Mouse (Mus musculus) lung, postnatal 0 days (tissue): ENCODE results near the gene Zfp503. TPM values are rescaled to one million over a fixed set of nuclear protein-coding genes. Genes with fewer than 3 reads are reported as not detected.

Experiments
- ATAC-seq: fragments of 200-750 bp; cut with Nextera tagmentation; 2 replicates; pipeline ENCODE4 v1.8.0; 2017; ENCODE audit warnings: moderate library complexity
- DNase-seq: peaks from one replicate; pipeline ENCODE4 v3.0.0-alpha.2; 2016; ENCODE audit warnings: low spot score
- H3K27ac ChIP-seq: fragments of 300-500 bp; sonication (generic); 2 replicates; pipeline ENCODE4 v1.5.1; 2014; ENCODE audit warnings: antibody characterized with exemption, mild to moderate bottlenecking, low read length, mixed read lengths
- H3K27me3 ChIP-seq: fragments of 300-500 bp; sonication (generic); replicated peaks from 2 replicates; pipeline ENCODE4 v1.6.1; 2014; ENCODE audit warnings: low read length, mixed read lengths; ENCODE audit not compliant: insufficient read depth
- H3K36me3 ChIP-seq: fragments of 300-500 bp; sonication (generic); 2 replicates; pipeline ENCODE4 v1.6.1; 2014; ENCODE audit warnings: low read length, mixed read lengths; ENCODE audit not compliant: insufficient read depth
- H3K4me1 ChIP-seq: fragments of 300-500 bp; sonication (generic); 2 replicates; pipeline ENCODE4 v1.6.1; 2014; ENCODE audit warnings: antibody characterized with exemption, low read depth, low read length, mixed read lengths; ENCODE audit not compliant: insufficient read depth
- H3K4me2 ChIP-seq: fragments of 300-500 bp; sonication (generic); replicated peaks from 2 replicates; pipeline ENCODE4 v1.6.1; 2014; ENCODE audit warnings: low read depth, mild to moderate bottlenecking, low read length, moderate library complexity, mixed read lengths
- H3K4me3 ChIP-seq: fragments of 300-500 bp; sonication (generic); 2 replicates; pipeline ENCODE4 v1.5.1; 2014; ENCODE audit warnings: low read depth, low read length
- H3K9ac ChIP-seq: fragments of 300-500 bp; sonication (generic); replicated peaks from 2 replicates; pipeline ENCODE4 v1.6.1; 2014; ENCODE audit warnings: low read depth, mild to moderate bottlenecking
- H3K9me3 ChIP-seq: fragments of 300-500 bp; sonication (generic); 2 replicates; pipeline ENCODE4 v1.6.1; 2016; ENCODE audit warnings: low read length, mixed read lengths
- CTCF ChIP-seq: IDR thresholded peaks from 2 replicates; pipeline ENCODE4 v1.5.1; 2016; ENCODE audit warnings: antibody characterized with exemption, mild to moderate bottlenecking
- EP300 ChIP-seq: IDR thresholded peaks from 2 replicates; pipeline ENCODE4 v1.6.1; 2016; ENCODE audit warnings: antibody characterized with exemption, mild to moderate bottlenecking, control low read depth
- WGBS: fragments of 180-500 bp; shearing (Covaris S2); extraction: QIAGEN DNeasy Blood & Tissue Kit; methylation state at CpG from one replicate; pipeline ENCODE4 v1.1.7; 2014; 5-methylcytosine and 5-hydroxymethylcytosine counted together
- microRNA-seq: library from miRNA; unstranded; fragments of <30 nt; microRNA quantifications from one replicate; pipeline ENCODE4, GENCODE M21; 2016
- polyA plus RNA-seq: library from polyadenylated mRNA; unstranded; fragments of >200 nt; fragmentation: Nextera tagmentation; extraction: Ambion mirVana; gene quantifications from 2 replicates; pipeline ENCODE4 v1.2.1, GENCODE M21; 2015

Gene Zfp503
- polyA plus RNA-seq, 1 experiment from 2014 or later = 16.7 TPM

- ATAC-seq (no peak), DNase-seq (no peak)
- H3K9me3 ChIP-seq = no peaks in the 10 kb centered on the region
- H3K27me3 ChIP-seq = no peaks in the 10 kb centered on the region
- no peaks in the 10 kb centered on the region for H3K36me3 ChIP-seq
- no peak overlapping the region for H3K27ac ChIP-seq
- no peak overlapping the region for H3K9ac ChIP-seq
- 64% methylated on average over 6 of the region's 6 CpGs for WGBS
- H3K4me2 ChIP-seq = no peak overlapping the region
- H3K4me3 ChIP-seq = no peak overlapping the region
- TF ChIP-seq EP300 (no peak), CTCF (no peak)
- no peaks in the 10 kb centered on the region for H3K4me1 ChIP-seq
Measured at GRCm38 (mm10) chr14:21936102-21936630, 53.2 kb downstream of the Zfp503 start.

Small RNAs within 50 kb of the gene (microRNA-seq; reads per million reads assigned to microRNA genes)
- gene Gm27532 = not detected

Other genes with a start within 250 kb of the Zfp503 start
- 7.1 and 8.1 TPM in 2 replicates for gene Samd8, start 239.1 kb downstream of the Zfp503 start, polyA plus RNA-seq
- 0.20 and 0.29 TPM in 2 replicates for gene Dusp13, start 238.4 kb downstream of the Zfp503 start, polyA plus RNA-seq
- 220 and 221 TPM in 2 replicates for gene Vdac2, start 164.4 kb downstream of the Zfp503 start, polyA plus RNA-seq
- gene Comtd1, start 140.6 kb downstream of the Zfp503 start, polyA plus RNA-seq = 13.0 and 14.7 TPM in 2 replicates
- gene Lrmda, start 30.1 kb upstream of the Zfp503 start, polyA plus RNA-seq = 0.86 and 1.6 TPM in 2 replicates